8 mouse cellular contexts compared by ENCODE assay signal in the genomic region with DNA sequence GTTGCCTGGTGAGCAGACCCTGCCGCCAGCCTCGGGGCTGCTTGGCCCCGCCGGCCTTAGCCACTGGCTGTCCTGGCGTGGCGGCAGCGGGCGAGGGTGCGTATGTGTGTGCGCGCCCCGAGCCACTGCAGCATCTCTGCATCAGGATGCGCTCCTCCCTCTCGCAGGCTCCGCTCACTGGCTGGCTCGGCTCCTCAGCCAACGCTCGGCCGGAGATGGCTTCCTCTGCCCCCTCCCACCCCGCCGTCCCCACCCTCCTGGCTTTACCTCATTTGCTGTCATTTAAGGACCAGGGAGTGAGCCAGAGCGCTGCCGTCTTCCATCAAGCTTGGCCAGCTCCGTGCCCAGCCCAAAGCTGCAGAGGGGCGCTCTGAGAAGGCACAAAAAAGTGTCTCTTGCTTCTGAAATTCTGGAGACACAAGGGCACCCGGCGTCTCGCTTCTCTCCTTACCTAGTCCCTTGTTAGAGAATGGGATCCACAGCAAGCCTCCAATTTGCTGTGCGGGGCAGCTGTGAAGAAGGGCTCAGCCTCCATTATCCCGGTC. TPM values are rescaled to one million over a fixed set of nuclear protein-coding genes. Genes with fewer than 3 reads are reported as not detected.
A peak's percentile ranks its signal among the peaks of the same experiment; 100 is the strongest.
DNase-seq lines count a peak whose midpoint lies in the region; ATAC-seq and TF ChIP-seq lines count a peak whose summit lies in the region.

Gene Cntn2, minus strand, starts transcription at position 495 of the 545 bp plus-strand sequence.

- no peaks in the 10 kb centered on the region for H3K36me3 ChIP-seq in kidney, embryonic 15.5 days
- H3K36me3 ChIP-seq in embryonic facial prominence, embryonic 10.5 days (replicated peaks), result no peaks in the 10 kb centered on the region
- no peaks in the 10 kb centered on the region; the same call in 1 of the 2 replicates for H3K36me3 ChIP-seq in midbrain, embryonic 14.5 days (ENCODE audit: control insufficient read depth, insufficient read depth, low read length)
- H3K36me3 ChIP-seq in liver, postnatal 0 days (replicated peaks; ENCODE audit: insufficient read depth, low read length), result no peaks in the 10 kb centered on the region

- TF ChIP-seq EP300 in liver, postnatal 0 days (IDR thresholded peaks at IDR 0.05; ENCODE audit: low read depth), result no peak

- TF ChIP-seq CTCF in liver, postnatal 0 days (IDR thresholded peaks at IDR 0.05; ENCODE audit: low read depth), result no peak

- H3K4me1 ChIP-seq in kidney, embryonic 15.5 days, result peaks cover 27% of the 10 kb centered on the region
- peaks cover 31% of the 10 kb centered on the region for H3K4me1 ChIP-seq in embryonic facial prominence, embryonic 10.5 days
- H3K4me1 ChIP-seq in midbrain, embryonic 14.5 days (ENCODE audit: control insufficient read depth, insufficient read depth, low read length), result peaks cover 33% of the 10 kb centered on the region
- no peaks in the 10 kb centered on the region for H3K4me1 ChIP-seq in liver, postnatal 0 days (ENCODE audit: insufficient read depth)

- H3K27ac ChIP-seq in kidney, embryonic 15.5 days, result no peak within 1 kb of the TSS
- H3K27ac ChIP-seq in embryonic facial prominence, embryonic 10.5 days (replicated peaks), result peak within 1 kb of the TSS; percentile 14; the same call in 1 of the 2 replicates
- H3K27ac ChIP-seq in midbrain, embryonic 14.5 days (replicated peaks; ENCODE audit: low read depth, low read length), result peak within 1 kb of the TSS; percentile 82
- H3K27ac ChIP-seq in liver, postnatal 0 days (ENCODE audit: low read depth), result no peak within 1 kb of the TSS

- no peak within 1 kb of the TSS for H3K9ac ChIP-seq in kidney, embryonic 15.5 days
- H3K9ac ChIP-seq in midbrain, embryonic 14.5 days (replicated peaks; ENCODE audit: low read length), result peak within 1 kb of the TSS; percentile 74
- no peak within 1 kb of the TSS for H3K9ac ChIP-seq in liver, postnatal 0 days (replicated peaks)

- no peak for DNase-seq in kidney, postnatal 25 days
- peak; percentile 71 for DNase-seq in embryonic facial prominence, embryonic 10.5 days (ENCODE audit: low spot score)
- peak; percentile 58 to 83 for DNase-seq in layer of hippocampus, adult 18-20 months (ENCODE audit: low spot score in 2 of 2)
- peak; percentile 89 for DNase-seq in midbrain, embryonic 14.5 days
- no peak for DNase-seq in thymus, postnatal 10 days (ENCODE audit: low spot score in 2 of 2)
- DNase-seq in liver, postnatal 0 days, result no peak

- ATAC-seq in kidney, embryonic 15.5 days (replicated peaks; ENCODE audit: low FRiP score), result 0 out of 2 replicates have a peak, but pooled peaks have one; percentile 16
- peak; percentile 85 for ATAC-seq in midbrain, embryonic 14.5 days (ENCODE audit: low FRiP score, low TSS enrichment)
- ATAC-seq in megakaryocyte-erythroid progenitor cell, adult 5-6 weeks (replicated peaks; ENCODE audit: low FRiP score, low TSS enrichment, poor library complexity, severe bottlenecking), result no peak
- no peak for ATAC-seq in liver, postnatal 0 days

- WGBS in kidney, embryonic 15.5 days, result 1% methylated on average over 25 of the region's 30 CpGs
- 2% methylated on average over 30 of the region's 30 CpGs for WGBS in embryonic facial prominence, embryonic 10.5 days
- WGBS in midbrain, embryonic 14.5 days, result under 1% methylated on average over 30 of the region's 30 CpGs
- WGBS in liver, postnatal 0 days (ENCODE audit: insufficient replicate concordance), result 3% methylated on average over 30 of the region's 30 CpGs

- H3K9me3 ChIP-seq in kidney, embryonic 15.5 days (replicated peaks), result no peaks in the 10 kb centered on the region
- H3K9me3 ChIP-seq in embryonic facial prominence, embryonic 10.5 days, result no peaks in the 10 kb centered on the region
- H3K9me3 ChIP-seq in midbrain, embryonic 14.5 days (ENCODE audit: control insufficient read depth, low read length), result no peaks in the 10 kb centered on the region
- H3K9me3 ChIP-seq in liver, postnatal 0 days (ENCODE audit: low read length), result no peaks in the 10 kb centered on the region

- H3K4me3 ChIP-seq in kidney, embryonic 15.5 days (replicated peaks), result peak within 1 kb of the TSS; percentile 29
- peak within 1 kb of the TSS; percentile 54 for H3K4me3 ChIP-seq in embryonic facial prominence, embryonic 10.5 days
- H3K4me3 ChIP-seq in midbrain, embryonic 14.5 days (replicated peaks; ENCODE audit: low read depth, low read length), result peak within 1 kb of the TSS; percentile 49
- H3K4me3 ChIP-seq in liver, postnatal 0 days (ENCODE audit: low read depth, low read length), result no peak within 1 kb of the TSS

- H3K27me3 ChIP-seq in kidney, embryonic 15.5 days, result peaks cover 61% of the 10 kb centered on the region
- peaks cover 87% of the 10 kb centered on the region for H3K27me3 ChIP-seq in embryonic facial prominence, embryonic 10.5 days (replicated peaks; ENCODE audit: low read depth, poor library complexity, severe bottlenecking)
- H3K27me3 ChIP-seq in midbrain, embryonic 14.5 days (ENCODE audit: control insufficient read depth, insufficient read depth, low read length), result no peaks in the 10 kb centered on the region
- peaks cover 53% of the 10 kb centered on the region for H3K27me3 ChIP-seq in liver, postnatal 0 days (ENCODE audit: insufficient read depth, low read length)

- peak within 1 kb of the TSS; percentile 57 for H3K4me2 ChIP-seq in kidney, embryonic 15.5 days
- peak within 1 kb of the TSS; percentile 75 for H3K4me2 ChIP-seq in midbrain, embryonic 14.5 days (ENCODE audit: low read length)
- no peak within 1 kb of the TSS for H3K4me2 ChIP-seq in liver, postnatal 0 days (ENCODE audit: low read depth, low read length)

RNA-seq across cellular contexts. Expression of gene Cntn2, which starts in this region (rescaled TPM):
- polyA plus RNA-seq in kidney, embryonic 15.5 days (2015; fragmentation: Nextera tagmentation; extraction: Ambion mirVana), result 0.30 and 0.82 TPM in 2 replicates
- 14.7 and 15.1 TPM in 2 replicates for polyA plus RNA-seq in embryonic facial prominence, embryonic 10.5 days (2016; fragmentation: Nextera tagmentation; extraction: Ambion mirVana)
- 10 to 100 TPM; 68.0 to 84.8 TPM for total RNA-seq in layer of hippocampus, adult 18-20 months (2021)
- polyA plus RNA-seq in midbrain, embryonic 14.5 days (2014; fragmentation: Nextera tagmentation; extraction: Ambion mirVana), result 36.9 and 65.3 TPM in 2 replicates
- not detected in 2 replicates for total RNA-seq in megakaryocyte-erythroid progenitor cell, adult 5-6 weeks (2014; fragmentation: Nextera tagmentation)
- not detected in 2 replicates for total RNA-seq in megakaryocyte-erythroid progenitor cell, adult 5-6 weeks (2017)
- polyA plus RNA-seq in liver, postnatal 0 days (2015; fragmentation: Nextera tagmentation; extraction: Ambion mirVana), result 0.02 and 0.20 TPM in 2 replicates

Comparison
In these comparisons a context has a peak if more than half of its experiments do, and no peak if none do; other contexts are left out.
1. RNA of gene Cntn2 (total RNA-seq): 68.0 to 84.8 TPM in layer of hippocampus, adult 18-20 months; not detected in megakaryocyte-erythroid progenitor cell, adult 5-6 weeks; every median in the first group is over 10 times any median in the second.
2. Peak in ATAC-seq, H3K4me3 ChIP-seq and H3K4me2 ChIP-seq in kidney, embryonic 15.5 days; RNA of the gene not detected or under 1 TPM.
3. H3K27ac ChIP-seq: peak in embryonic facial prominence, embryonic 10.5 days (single experiment) and midbrain, embryonic 14.5 days (single experiment); none in kidney, embryonic 15.5 days (single experiment) and liver, postnatal 0 days (single experiment).
4. DNase-seq: peak in embryonic facial prominence, embryonic 10.5 days (single experiment), layer of hippocampus, adult 18-20 months (2 of 2) and midbrain, embryonic 14.5 days (single experiment); none in kidney, postnatal 25 days (0 of 2), thymus, postnatal 10 days (0 of 2) and liver, postnatal 0 days (single experiment).